ENCODE assay signal across 8 mouse cellular contexts in the genomic region with DNA sequence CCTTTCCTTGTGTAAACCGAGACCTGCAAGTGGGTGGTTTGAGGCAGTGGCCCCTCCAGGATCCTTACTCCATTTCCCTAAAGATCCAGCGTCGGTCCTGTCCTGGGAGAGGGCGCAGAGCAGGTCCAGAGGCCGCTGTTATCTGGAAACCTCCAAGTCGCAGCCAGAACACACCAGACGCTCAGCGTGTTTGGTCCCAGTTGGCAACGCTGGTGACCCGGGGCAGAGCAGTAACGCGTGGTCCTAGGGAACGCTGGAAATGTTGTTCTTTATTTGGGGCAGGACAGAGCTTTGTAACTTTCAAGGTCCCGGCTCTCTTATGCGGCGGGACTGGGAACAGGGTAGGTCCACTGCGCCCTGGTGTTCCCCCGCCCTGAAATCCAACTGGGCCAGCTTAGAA. TPM values are rescaled to one million over a fixed set of nuclear protein-coding genes. Genes with fewer than 3 reads are reported as not detected.
DNase-seq lines count a peak whose midpoint lies in the region; ATAC-seq and TF ChIP-seq lines count a peak whose summit lies in the region.

No protein-coding gene starts in this region.

- DNase-seq in heart, postnatal 25 days (ENCODE audit: low spot score) = no peak
- DNase-seq in G1E (ENCODE audit: low spot score) = no peak
- DNase-seq in forebrain, embryonic 14.5 days (ENCODE audit: low spot score) = no peak
- no peak for DNase-seq in liver, embryonic 11.5 days (ENCODE audit: low spot score)
- DNase-seq in frontal cortex, adult 2 months (ENCODE audit: extremely low spot score in 1 of 2, low spot score in 1 of 2) = no peak
- DNase-seq in cerebellum, adult 18-20 months = no peak
- DNase-seq in T-cell, adult 2 months (ENCODE audit: low spot score) = no peak

- peak overlapping the region; percentile 92 for H3K9ac ChIP-seq in heart, embryonic 13.5 days
- H3K9ac ChIP-seq in forebrain, embryonic 14.5 days (ENCODE audit: low read length) = peak overlapping the region; percentile 65
- peak overlapping the region; percentile 89 for H3K9ac ChIP-seq in liver, embryonic 11.5 days (ENCODE audit: low read depth, low read length)

- H3K9me3 ChIP-seq in heart, embryonic 13.5 days = no peaks in the 10 kb centered on the region
- no peaks in the 10 kb centered on the region for H3K9me3 ChIP-seq in G1E (replicated peaks)
- H3K9me3 ChIP-seq in forebrain, embryonic 14.5 days (replicated peaks; ENCODE audit: control insufficient read depth, low read length) = no peaks in the 10 kb centered on the region
- H3K9me3 ChIP-seq in liver, embryonic 11.5 days (ENCODE audit: control insufficient read depth, low read length) = no peaks in the 10 kb centered on the region

- H3K4me1 ChIP-seq in heart, embryonic 13.5 days = peaks cover 61% of the 10 kb centered on the region
- peaks cover 52% of the 10 kb centered on the region for H3K4me1 ChIP-seq in G1E (ENCODE audit: insufficient read depth, low read depth, low read length)
- H3K4me1 ChIP-seq in forebrain, embryonic 14.5 days (ENCODE audit: control insufficient read depth, insufficient read depth, low read length) = peaks cover 5% of the 10 kb centered on the region
- H3K4me1 ChIP-seq in liver, embryonic 11.5 days (replicated peaks; ENCODE audit: control insufficient read depth, insufficient read depth, low read length) = peaks cover 43% of the 10 kb centered on the region

- peak overlapping the region; percentile 86 for H3K27ac ChIP-seq in heart, embryonic 13.5 days (replicated peaks)
- no peak overlapping the region for H3K27ac ChIP-seq in forebrain, embryonic 14.5 days (ENCODE audit: low read depth, low read length)
- H3K27ac ChIP-seq in liver, embryonic 11.5 days (ENCODE audit: low read depth, low read length) = peak overlapping the region; percentile 77; the same call in 1 of the 2 replicates

- 3% methylated on average over 18 of the region's 18 CpGs for WGBS in heart, embryonic 13.5 days
- WGBS in forebrain, embryonic 14.5 days = 5% methylated on average over 18 of the region's 18 CpGs
- WGBS in liver, embryonic 11.5 days = 5% methylated on average over 18 of the region's 18 CpGs

- peaks cover 2% of the 10 kb centered on the region for H3K36me3 ChIP-seq in heart, embryonic 13.5 days
- H3K36me3 ChIP-seq in G1E (replicated peaks) = peaks cover 5% of the 10 kb centered on the region
- no peaks in the 10 kb centered on the region for H3K36me3 ChIP-seq in forebrain, embryonic 14.5 days (ENCODE audit: control insufficient read depth, insufficient read depth, low read length)
- no peaks in the 10 kb centered on the region for H3K36me3 ChIP-seq in liver, embryonic 11.5 days (ENCODE audit: control insufficient read depth, insufficient read depth, low read length)

- peak overlapping the region; percentile 84 for H3K4me2 ChIP-seq in heart, embryonic 13.5 days
- H3K4me2 ChIP-seq in forebrain, embryonic 14.5 days (ENCODE audit: low read length) = peak overlapping the region; percentile 93
- peak overlapping the region; percentile 99 for H3K4me2 ChIP-seq in liver, embryonic 11.5 days

- ATAC-seq in heart, embryonic 13.5 days (ENCODE audit: extremely low read depth, insufficient number of reproducible peaks, low FRiP score, low TSS enrichment) = no peak
- 0 out of 2 replicates have a peak, but pooled peaks have one; percentile 6 for ATAC-seq in G1E (ENCODE audit: extremely low read depth, insufficient number of reproducible peaks, low FRiP score, poor library complexity, severe bottlenecking)
- peak; percentile 24; the same call in 1 of the 2 replicates for ATAC-seq in forebrain, embryonic 14.5 days
- no peak for ATAC-seq in liver, embryonic 11.5 days (replicated peaks; ENCODE audit: low FRiP score)

- no peak for TF ChIP-seq CTCF in G1E (IDR thresholded peaks at IDR 0.05; ENCODE audit: low read depth, low read length)

- H3K27me3 ChIP-seq in heart, embryonic 13.5 days (replicated peaks) = peaks cover 15% of the 10 kb centered on the region
- peaks cover 33% of the 10 kb centered on the region for H3K27me3 ChIP-seq in G1E (ENCODE audit: insufficient read depth, low read length)
- peaks cover 43% of the 10 kb centered on the region for H3K27me3 ChIP-seq in forebrain, embryonic 14.5 days (replicated peaks; ENCODE audit: control insufficient read depth, insufficient read depth, low read length)
- peaks cover 2% of the 10 kb centered on the region; the same call in 1 of the 2 replicates for H3K27me3 ChIP-seq in liver, embryonic 11.5 days (replicated peaks; ENCODE audit: control insufficient read depth, insufficient read depth, low read length)

- H3K4me3 ChIP-seq in heart, embryonic 13.5 days = peak overlapping the region; percentile 88
- H3K4me3 ChIP-seq in G1E (ENCODE audit: low read depth, low read length) = peak overlapping the region; percentile 82
- H3K4me3 ChIP-seq in forebrain, embryonic 14.5 days (ENCODE audit: low read depth, low read length) = peak overlapping the region; percentile 64
- H3K4me3 ChIP-seq in liver, embryonic 11.5 days (ENCODE audit: low read depth, low read length) = peak overlapping the region; percentile 90

- intact Hi-C loops in heart, postnatal 25 days (cut with DNase I) = loop anchor here (2.0 kb wide), 1 partner anchor 39 kb away; no protein-coding TSS in a partner anchor

RNA-seq across cellular contexts. Expression of gene Tmem63a, which starts 0.4 kb away (rescaled TPM):
- 7.7 and 8.6 TPM in 2 replicates for polyA plus RNA-seq in heart, embryonic 13.5 days (2015; fragmentation: Nextera tagmentation; extraction: Ambion mirVana)
- 10 to 100 TPM; 15.1 to 16.3 TPM for total RNA-seq in heart, postnatal 25 days (2021)
- total RNA-seq in G1E (2014; fragmentation: Nextera tagmentation) (3.2 and 4.3 TPM in 2 replicates), G1E (2017) (2.8 and 3.1 TPM in 2 replicates)
- polyA plus RNA-seq in G1E (2012) = 2.8 and 3.4 TPM in 2 replicates
- 1.1 and 1.3 TPM in 2 replicates for polyA plus RNA-seq in forebrain, embryonic 14.5 days (2014; fragmentation: Nextera tagmentation; extraction: Ambion mirVana)
- polyA plus RNA-seq in liver, embryonic 11.5 days (2014; fragmentation: Nextera tagmentation; extraction: Ambion mirVana) = 7.8 and 8.3 TPM in 2 replicates
- 29.6 and 30.2 TPM in 2 replicates for polyA plus RNA-seq in frontal cortex, adult 2 months (2012; rRNA removed)

RNA-seq across cellular contexts. Expression of gene Lefty1, which starts 6.9 kb away (rescaled TPM):
- polyA plus RNA-seq in heart, embryonic 13.5 days (2015; fragmentation: Nextera tagmentation; extraction: Ambion mirVana) = 1.2 and 1.4 TPM in 2 replicates
- under 1 TPM; 0.17 to 0.94 TPM for total RNA-seq in heart, postnatal 25 days (2021)
- total RNA-seq in G1E (2014; fragmentation: Nextera tagmentation) (not detected in 2 replicates), G1E (2017) (not detected in 2 replicates)
- polyA plus RNA-seq in G1E (2012) = 0.08 TPM in 1 of 2 replicates, not detected in the other
- 0.15 and 0.56 TPM in 2 replicates for polyA plus RNA-seq in forebrain, embryonic 14.5 days (2014; fragmentation: Nextera tagmentation; extraction: Ambion mirVana)
- 7.3 and 9.5 TPM in 2 replicates for polyA plus RNA-seq in liver, embryonic 11.5 days (2014; fragmentation: Nextera tagmentation; extraction: Ambion mirVana)
- polyA plus RNA-seq in frontal cortex, adult 2 months (2012; rRNA removed) = 1.8 and 4.3 TPM in 2 replicates

RNA-seq across cellular contexts. Expression of gene Pycr2, which starts 37.6 kb away (rescaled TPM):
- 56.2 and 56.5 TPM in 2 replicates for polyA plus RNA-seq in heart, embryonic 13.5 days (2015; fragmentation: Nextera tagmentation; extraction: Ambion mirVana)
- 10 to 100 TPM; 13.0 to 13.8 TPM for total RNA-seq in heart, postnatal 25 days (2021)
- total RNA-seq in G1E (2014; fragmentation: Nextera tagmentation) (22.7 and 24.8 TPM in 2 replicates), G1E (2017) (23.2 and 26.4 TPM in 2 replicates)
- polyA plus RNA-seq in G1E (2012) = 122 and 154 TPM in 2 replicates
- polyA plus RNA-seq in forebrain, embryonic 14.5 days (2014; fragmentation: Nextera tagmentation; extraction: Ambion mirVana) = 83.2 and 94.0 TPM in 2 replicates
- 162 and 171 TPM in 2 replicates for polyA plus RNA-seq in liver, embryonic 11.5 days (2014; fragmentation: Nextera tagmentation; extraction: Ambion mirVana)
- 35.6 and 39.2 TPM in 2 replicates for polyA plus RNA-seq in frontal cortex, adult 2 months (2012; rRNA removed)

RNA-seq across cellular contexts. Expression of gene Lefty2, which starts 48.8 kb away (rescaled TPM):
- 0.08 and 0.28 TPM in 2 replicates for polyA plus RNA-seq in heart, embryonic 13.5 days (2015; fragmentation: Nextera tagmentation; extraction: Ambion mirVana)
- total RNA-seq in heart, postnatal 25 days (2021) = not detected
- total RNA-seq in G1E (2014; fragmentation: Nextera tagmentation) = not detected in 2 replicates
- total RNA-seq in G1E (2017) = 0.06 and 0.11 TPM in 2 replicates
- not detected in 2 replicates for polyA plus RNA-seq in G1E (2012)
- 2.4 and 2.5 TPM in 2 replicates for polyA plus RNA-seq in forebrain, embryonic 14.5 days (2014; fragmentation: Nextera tagmentation; extraction: Ambion mirVana)
- polyA plus RNA-seq in liver, embryonic 11.5 days (2014; fragmentation: Nextera tagmentation; extraction: Ambion mirVana) = not detected in 2 replicates
- polyA plus RNA-seq in frontal cortex, adult 2 months (2012; rRNA removed) = 0.69 and 1.8 TPM in 2 replicates

Comparison
In these comparisons a context has a peak if more than half of its experiments do, and no peak if none do; other contexts are left out.
1. ATAC-seq: peak in G1E (single experiment) and forebrain, embryonic 14.5 days (single experiment); none in heart, embryonic 13.5 days (single experiment) and liver, embryonic 11.5 days (single experiment).
2. Peak in every context shown above with its lines, with median percentiles within 50 percentile points of each other: H3K4me2 ChIP-seq, H3K4me3 ChIP-seq and H3K9ac ChIP-seq.